Mouse (Mus musculus) cerebellum, adult 2 months (tissue): ENCODE results near the gene Hist1h4h.
"Not testable (repeated sequence)": the region's sequence is repeated elsewhere in the genome, so short reads cannot be mapped to it uniquely, and the experiment has no call there.

ENCODE experiments used
- CTCF ChIP-seq: fragments of 200-500 bp; IDR thresholded peaks from 2 replicates; pipeline ENCODE4 v1.5.1; 2011; ENCODE audit warnings: low read depth, mild to moderate bottlenecking, control low read depth, low read length, moderate library complexity, borderline replicate concordance; ENCODE audit not compliant: insufficient read depth
- POLR2A ChIP-seq: fragments of 200-500 bp; IDR thresholded peaks from 2 replicates; pipeline ENCODE4 v1.6.1; 2011; ENCODE audit warnings: low read length, control low read depth, borderline replicate concordance; ENCODE audit not compliant: insufficient read depth

- not testable (repeated sequence) for TF ChIP-seq CTCF, POLR2A
Measured at GRCm38 (mm10) chr13:23560699-23561098, 29.8 kb downstream of the Hist1h4h start.
